In genomic region chr10:20124576-20124975, GRCm38 (mm10) we compare ENCODE assay signal across 19 mouse cellular contexts. TPM values are rescaled to one million over a fixed set of nuclear protein-coding genes. Genes with fewer than 3 reads are reported as not detected.
A peak's percentile ranks its signal among the peaks of the same experiment; 100 is the strongest.
DNase-seq lines count a peak whose midpoint lies in the region; ATAC-seq lines count a peak whose summit lies in the region.
"Had no signal": no experiment of that assay in that cellular context is flagged by ENCODE, and none has a peak within 500 bp of the region (broad histone marks: within the 10 kb centered on the region; RNA-seq: fewer than 3 reads in every experiment).

No protein-coding gene starts in this region.

- H3K4me2 ChIP-seq in forebrain, embryonic 15.5 days (replicated peaks), result no peak overlapping the region
- no peak overlapping the region for H3K4me2 ChIP-seq in forebrain, embryonic 16.5 days (ENCODE audit: low read length)
- H3K4me2 ChIP-seq in midbrain, embryonic 15.5 days, result no peak overlapping the region
- H3K4me2 ChIP-seq in midbrain, embryonic 14.5 days (ENCODE audit: low read length), result no peak overlapping the region
- H3K4me2 ChIP-seq: heart, embryonic 12.5 days; hindbrain, embryonic 13.5 days; limb, embryonic 12.5 days; liver, embryonic 11.5 days; lung, embryonic 15.5 days; midbrain, embryonic 12.5 days had no signal

- H3K27me3 ChIP-seq in forebrain, embryonic 15.5 days, result no peaks in the 10 kb centered on the region
- H3K27me3 ChIP-seq in forebrain, embryonic 16.5 days (replicated peaks; ENCODE audit: control insufficient read depth, insufficient read depth, low read length), result no peaks in the 10 kb centered on the region
- H3K27me3 ChIP-seq in midbrain, embryonic 15.5 days (replicated peaks), result no peaks in the 10 kb centered on the region
- no peaks in the 10 kb centered on the region for H3K27me3 ChIP-seq in midbrain, embryonic 14.5 days (ENCODE audit: control insufficient read depth, insufficient read depth, low read length)
- H3K27me3 ChIP-seq: CH12.LX; heart, embryonic 12.5 days; hindbrain, embryonic 13.5 days; limb, embryonic 12.5 days; lung, embryonic 15.5 days had no signal

- no peak overlapping the region for H3K27ac ChIP-seq in forebrain, embryonic 15.5 days (replicated peaks)
- no peak overlapping the region for H3K27ac ChIP-seq in forebrain, embryonic 16.5 days (ENCODE audit: low read length)
- no peak overlapping the region for H3K27ac ChIP-seq in midbrain, embryonic 15.5 days
- no peak overlapping the region for H3K27ac ChIP-seq in midbrain, embryonic 14.5 days (replicated peaks; ENCODE audit: low read depth, low read length)
- H3K27ac ChIP-seq: heart, adult 2 months; hindbrain, embryonic 13.5 days; layer of hippocampus, adult 2 months; left cerebral cortex, adult 2 months; limb, embryonic 12.5 days; lung, embryonic 15.5 days; midbrain, embryonic 12.5 days had no signal

- H3K36me3 ChIP-seq in forebrain, embryonic 15.5 days, result no peaks in the 10 kb centered on the region
- no peaks in the 10 kb centered on the region for H3K36me3 ChIP-seq in forebrain, embryonic 16.5 days (ENCODE audit: control insufficient read depth, insufficient read depth)
- H3K36me3 ChIP-seq in midbrain, embryonic 15.5 days (replicated peaks), result no peaks in the 10 kb centered on the region
- H3K36me3 ChIP-seq in midbrain, embryonic 14.5 days (ENCODE audit: control insufficient read depth, insufficient read depth, low read length), result no peaks in the 10 kb centered on the region
- H3K36me3 ChIP-seq: hindbrain, embryonic 13.5 days; limb, embryonic 12.5 days; lung, embryonic 15.5 days; midbrain, embryonic 12.5 days had no signal

- no peak overlapping the region for H3K4me3 ChIP-seq in forebrain, embryonic 15.5 days
- no peak overlapping the region for H3K4me3 ChIP-seq in forebrain, embryonic 16.5 days (replicated peaks; ENCODE audit: low read length)
- no peak overlapping the region for H3K4me3 ChIP-seq in midbrain, embryonic 15.5 days
- no peak overlapping the region for H3K4me3 ChIP-seq in midbrain, embryonic 14.5 days (replicated peaks; ENCODE audit: low read depth, low read length)
- H3K4me3 ChIP-seq: erythroblast, embryonic 14.5 days; heart, adult 2 months; heart, embryonic 12.5 days; hindbrain, embryonic 13.5 days; layer of hippocampus, adult 2 months; left cerebral cortex, adult 2 months; limb, embryonic 12.5 days; lung, embryonic 15.5 days; midbrain, embryonic 12.5 days had no signal

- no peak overlapping the region for H3K9ac ChIP-seq in forebrain, embryonic 15.5 days (replicated peaks)
- H3K9ac ChIP-seq in forebrain, embryonic 16.5 days (replicated peaks; ENCODE audit: low read depth, low read length), result no peak overlapping the region
- no peak overlapping the region for H3K9ac ChIP-seq in midbrain, embryonic 15.5 days
- no peak overlapping the region for H3K9ac ChIP-seq in midbrain, embryonic 14.5 days (replicated peaks; ENCODE audit: low read length)
- H3K9ac ChIP-seq: heart, embryonic 12.5 days; hindbrain, embryonic 13.5 days; limb, embryonic 12.5 days; lung, embryonic 15.5 days; midbrain, embryonic 12.5 days had no signal

- WGBS in forebrain, embryonic 15.5 days, result 85% methylated on average over 12 of the region's 12 CpGs
- 88% methylated on average over 12 of the region's 12 CpGs for WGBS in forebrain, embryonic 16.5 days
- WGBS in midbrain, embryonic 15.5 days, result 83% methylated on average over 12 of the region's 12 CpGs
- 86% methylated on average over 12 of the region's 12 CpGs for WGBS in midbrain, embryonic 14.5 days

- peak; percentile 53 for DNase-seq in kidney, adult 9 months
- DNase-seq in kidney, postnatal 4 days, result no peak
- no peak for DNase-seq in midbrain, embryonic 14.5 days
- peak; percentile 32 for DNase-seq in ZHBTc4 (ENCODE audit: low read depth, low spot score)
- no peak for DNase-seq in gastrocnemius, postnatal 25 days

- H3K9me3 ChIP-seq in forebrain, embryonic 15.5 days, result no peaks in the 10 kb centered on the region
- no peaks in the 10 kb centered on the region for H3K9me3 ChIP-seq in forebrain, embryonic 16.5 days (ENCODE audit: control insufficient read depth, low read length)
- no peaks in the 10 kb centered on the region for H3K9me3 ChIP-seq in midbrain, embryonic 15.5 days
- H3K9me3 ChIP-seq in midbrain, embryonic 14.5 days (ENCODE audit: control insufficient read depth, low read length), result no peaks in the 10 kb centered on the region
- H3K9me3 ChIP-seq: heart, embryonic 12.5 days; hindbrain, embryonic 13.5 days; limb, embryonic 12.5 days; lung, embryonic 15.5 days; midbrain, embryonic 12.5 days had no signal

- H3K4me1 ChIP-seq in forebrain, embryonic 15.5 days, result no peaks in the 10 kb centered on the region; the same call in 1 of the 2 replicates
- H3K4me1 ChIP-seq in forebrain, embryonic 16.5 days (replicated peaks; ENCODE audit: control insufficient read depth, insufficient read depth, low read length), result peaks cover 3% of the 10 kb centered on the region; the same call in 1 of the 2 replicates
- no peaks in the 10 kb centered on the region for H3K4me1 ChIP-seq in midbrain, embryonic 15.5 days
- no peaks in the 10 kb centered on the region for H3K4me1 ChIP-seq in midbrain, embryonic 14.5 days (ENCODE audit: control insufficient read depth, insufficient read depth, low read length)
- H3K4me1 ChIP-seq: heart, embryonic 12.5 days; hindbrain, embryonic 13.5 days; lung, embryonic 15.5 days had no signal

- 0 out of 2 replicates have a peak, but pooled peaks have one; percentile 11 for ATAC-seq in forebrain, embryonic 15.5 days (replicated peaks)
- no peak for ATAC-seq in forebrain, embryonic 16.5 days
- 0 out of 2 replicates have a peak, but pooled peaks have one; percentile 28 for ATAC-seq in midbrain, embryonic 15.5 days (replicated peaks)
- ATAC-seq in midbrain, embryonic 14.5 days (ENCODE audit: low FRiP score, low TSS enrichment), result no peak

RNA-seq across cellular contexts. Expression of gene Map7, which starts 23.7 kb away (rescaled TPM):
- 4.7 and 6.2 TPM in 2 replicates for polyA plus RNA-seq in forebrain, embryonic 15.5 days (2015; fragmentation: Nextera tagmentation; extraction: Ambion mirVana)
- 4.5 and 8.2 TPM in 2 replicates for polyA plus RNA-seq in forebrain, embryonic 16.5 days (2015; fragmentation: Nextera tagmentation; extraction: Ambion mirVana)
- polyA plus RNA-seq in midbrain, embryonic 15.5 days (2015; fragmentation: Nextera tagmentation; extraction: Ambion mirVana), result 6.6 and 7.7 TPM in 2 replicates
- polyA plus RNA-seq in midbrain, embryonic 14.5 days (2014; fragmentation: Nextera tagmentation; extraction: Ambion mirVana), result 5.2 and 5.3 TPM in 2 replicates
- total RNA-seq in gastrocnemius, postnatal 25 days (2021), result 1 to 10 TPM; 2.3 to 3.7 TPM

Comparison
In these comparisons a context has a peak if more than half of its experiments do, and no peak if none do; other contexts are left out.
1. ATAC-seq: peak in forebrain, embryonic 15.5 days (single experiment) and midbrain, embryonic 15.5 days (single experiment); none in forebrain, embryonic 16.5 days (single experiment) and midbrain, embryonic 14.5 days (single experiment).
2. DNase-seq: peak in kidney, adult 9 months (single experiment) and ZHBTc4 (single experiment); none in kidney, postnatal 4 days (0 of 2), midbrain, embryonic 14.5 days (single experiment) and gastrocnemius, postnatal 25 days (single experiment).